Mouse (Mus musculus): ENCODE measurements around the gene Ltf. TPM values are rescaled to one million over a fixed set of nuclear protein-coding genes. Genes with fewer than 3 reads are reported as not detected.

Ltf gene
- polyA plus RNA-seq, 1 experiment from 2014 or later = 0.63 TPM

GRCm38 (mm10) chr9:110994716-110995172 is 24.3 kb upstream of the Ltf start:
- CTCF ChIA-PET = interaction anchor here (0.9 to 1.4 kb wide), 3 partner anchors 17 to 72 kb away, joined by 3 to 5 read pairs (median 3); no protein-coding TSS in a partner anchor
- in situ Hi-C loops (cut with MboI; ENCODE audit: low pct_unique_long_range_greater_than_20kb) = loop anchor here (5.0 kb wide), 1 partner anchor 78 kb away; no protein-coding TSS in a partner anchor
- DNase-seq (ENCODE audit: low read depth, low spot score) (no peak), ATAC-seq (no peak)
- H3K27me3 ChIP-seq = no peaks in the 10 kb centered on the region
- TF ChIP-seq CTCF (IDR thresholded peaks at IDR 0.05) = no peak
- POLR2A ChIA-PET = no interaction called here

GRCm38 (mm10) chr9:110997245-110997644 is 21.8 kb upstream of the Ltf start:
- H3K27me3 ChIP-seq = no peaks in the 10 kb centered on the region
- POLR2A ChIA-PET = interaction anchor here (2.1 kb wide), 1 partner anchor 75 kb away, joined by 9 read pairs; no protein-coding TSS in a partner anchor
- peak; percentile 99 for TF ChIP-seq CTCF (IDR thresholded peaks at IDR 0.05)
- CTCF ChIA-PET = interaction anchor here (0.8 to 7.8 kb wide), 15 partner anchors 9 to 293 kb away, joined by 3 to 131 read pairs (median 5); partner anchors contain the start of gene Lrrc2
- ATAC-seq (peak; percentile 25), DNase-seq (ENCODE audit: low read depth, low spot score) (no peak)
- in situ Hi-C loops (cut with MboI; ENCODE audit: low pct_unique_long_range_greater_than_20kb) = loop anchor here (5.0 kb wide), 1 partner anchor 75 kb away; no protein-coding TSS in a partner anchor

- ATAC-seq (peak; percentile 85), DNase-seq (ENCODE audit: low read depth, low spot score) (peak; percentile 93)
- POLR2A ChIA-PET = interaction anchor here (2.1 kb wide), 1 partner anchor 73 kb away, joined by 9 read pairs; no protein-coding TSS in a partner anchor
- in situ Hi-C loops (cut with MboI; ENCODE audit: low pct_unique_long_range_greater_than_20kb) = loop anchor here (5.0 kb wide), 1 partner anchor 73 kb away; no protein-coding TSS in a partner anchor
- CTCF ChIA-PET = interaction anchor here (1.3 to 7.8 kb wide), 3 partner anchors 13 to 73 kb away, joined by 4 to 131 read pairs (median 22); no protein-coding TSS in a partner anchor
- no peaks in the 10 kb centered on the region for H3K27me3 ChIP-seq
- TF ChIP-seq CTCF (IDR thresholded peaks at IDR 0.05) = no peak
Measured at GRCm38 (mm10) chr9:110999056-110999455, 20.0 kb upstream of the Ltf start.

- in situ Hi-C loops (cut with MboI; ENCODE audit: low pct_unique_long_range_greater_than_20kb) = loop anchor here (5.0 kb wide), 1 partner anchor 72 kb away; no protein-coding TSS in a partner anchor
- DNase-seq (ENCODE audit: low read depth, low spot score) (no peak), ATAC-seq (peak; percentile 33)
- POLR2A ChIA-PET = interaction anchor here (2.3 kb wide), 1 partner anchor 13 kb away, joined by 12 read pairs; no protein-coding TSS in a partner anchor
- no peak for TF ChIP-seq CTCF (IDR thresholded peaks at IDR 0.05)
- no peaks in the 10 kb centered on the region for H3K27me3 ChIP-seq
- CTCF ChIA-PET = interaction anchor here (7.8 kb wide), 1 partner anchor 72 kb away, joined by 131 read pairs; no protein-coding TSS in a partner anchor
Measured at GRCm38 (mm10) chr9:110999856-111000255, 19.2 kb upstream of the Ltf start.

GRCm38 (mm10) chr9:111001621-111002020 is 17.4 kb upstream of the Ltf start:
- no peak for ATAC-seq
- in situ Hi-C loops (cut with MboI; ENCODE audit: low pct_unique_long_range_greater_than_20kb) = no loop called here
- DNase-seq (ENCODE audit: low read depth, low spot score) = no peak
- CTCF ChIA-PET = interaction anchor here (2.5 to 7.8 kb wide), 2 partner anchors 11 to 70 kb away, joined by 20 to 131 read pairs; no protein-coding TSS in a partner anchor
- no peak for TF ChIP-seq CTCF (IDR thresholded peaks at IDR 0.05)
- H3K27me3 ChIP-seq = no peaks in the 10 kb centered on the region
- POLR2A ChIA-PET = interaction anchor here (2.3 kb wide), 1 partner anchor 11 kb away, joined by 12 read pairs; no protein-coding TSS in a partner anchor

GRCm38 (mm10) chr9:111003279-111003678 is 15.8 kb upstream of the Ltf start:
- in situ Hi-C loops (cut with MboI; ENCODE audit: low pct_unique_long_range_greater_than_20kb) = no loop called here
- ChIA-PET CTCF (interaction anchor here (1.2 to 2.3 kb wide), 2 partner anchors 10 to 33 kb away, joined by 4 to 8 read pairs; no protein-coding TSS in a partner anchor), POLR2A (no interaction called here)
- ATAC-seq (no peak), DNase-seq (ENCODE audit: low read depth, low spot score) (no peak)
- H3K27me3 ChIP-seq = no peaks in the 10 kb centered on the region
- TF ChIP-seq CTCF (IDR thresholded peaks at IDR 0.05) = no peak

- no peak for TF ChIP-seq CTCF (IDR thresholded peaks at IDR 0.05)
- no peak for ATAC-seq
- POLR2A ChIA-PET = no interaction called here
- no peak for DNase-seq (ENCODE audit: low read depth, low spot score)
- in situ Hi-C loops (cut with MboI; ENCODE audit: low pct_unique_long_range_greater_than_20kb) = no loop called here
- H3K27me3 ChIP-seq = no peaks in the 10 kb centered on the region
- CTCF ChIA-PET = no interaction called here
Measured at GRCm38 (mm10) chr9:111006544-111006943, 12.5 kb upstream of the Ltf start.

GRCm38 (mm10) chr9:111009763-111010162 is 9.3 kb upstream of the Ltf start:
- ATAC-seq (no peak), DNase-seq (ENCODE audit: low read depth, low spot score) (no peak)
- H3K27me3 ChIP-seq = no peaks in the 10 kb centered on the region
- CTCF ChIA-PET = no interaction called here
- POLR2A ChIA-PET = no interaction called here
- in situ Hi-C loops (cut with MboI; ENCODE audit: low pct_unique_long_range_greater_than_20kb) = no loop called here
- no peak for TF ChIP-seq CTCF (IDR thresholded peaks at IDR 0.05)

GRCm38 (mm10) chr9:111011550-111011949 is 7.5 kb upstream of the Ltf start:
- ChIA-PET CTCF (interaction anchor here (1.3 to 3.8 kb wide), 5 partner anchors 10 to 61 kb away, joined by 3 to 22 read pairs (median 5); no protein-coding TSS in a partner anchor), POLR2A (interaction anchor here (0.6 to 2.8 kb wide), 2 partner anchors 11 to 132 kb away, joined by 3 to 12 read pairs; no protein-coding TSS in a partner anchor)
- no peak for DNase-seq (ENCODE audit: low read depth, low spot score)
- in situ Hi-C loops (cut with MboI; ENCODE audit: low pct_unique_long_range_greater_than_20kb) = no loop called here
- ATAC-seq = peak; percentile 36
- H3K27me3 ChIP-seq = no peaks in the 10 kb centered on the region
- no peak for TF ChIP-seq CTCF (IDR thresholded peaks at IDR 0.05)

- ATAC-seq = no peak
- ChIA-PET CTCF (interaction anchor here (1.3 to 3.8 kb wide), 5 partner anchors 11 to 60 kb away, joined by 3 to 22 read pairs (median 5); no protein-coding TSS in a partner anchor), POLR2A (interaction anchor here (2.8 kb wide), 1 partner anchor 11 kb away, joined by 12 read pairs; no protein-coding TSS in a partner anchor)
Measured at GRCm38 (mm10) chr9:111012041-111012440, 7.0 kb upstream of the Ltf start.

GRCm38 (mm10) chr9:111015658-111016057 is 3.4 kb upstream of the Ltf start:
- DNase-seq (ENCODE audit: low read depth, low spot score) = no peak
- no peak for TF ChIP-seq CTCF (IDR thresholded peaks at IDR 0.05)
- CTCF ChIA-PET = no interaction called here
- no peaks in the 10 kb centered on the region for H3K27me3 ChIP-seq
- in situ Hi-C loops (cut with MboI; ENCODE audit: low pct_unique_long_range_greater_than_20kb) = no loop called here
- ATAC-seq = no peak
- POLR2A ChIA-PET = no interaction called here

More at GRCm38 (mm10) chr9:111012041-111012440, 7.0 kb upstream of the Ltf start:
- no peak for DNase-seq (ENCODE audit: low read depth, low spot score)
- in situ Hi-C loops (cut with MboI; ENCODE audit: low pct_unique_long_range_greater_than_20kb) = no loop called here
- no peaks in the 10 kb centered on the region for H3K27me3 ChIP-seq
- no peak for TF ChIP-seq CTCF (IDR thresholded peaks at IDR 0.05)

Measured in Patski (cell line).